Mouse (Mus musculus): Measurements from ENCODE around the gene Smap1.

DNA sequence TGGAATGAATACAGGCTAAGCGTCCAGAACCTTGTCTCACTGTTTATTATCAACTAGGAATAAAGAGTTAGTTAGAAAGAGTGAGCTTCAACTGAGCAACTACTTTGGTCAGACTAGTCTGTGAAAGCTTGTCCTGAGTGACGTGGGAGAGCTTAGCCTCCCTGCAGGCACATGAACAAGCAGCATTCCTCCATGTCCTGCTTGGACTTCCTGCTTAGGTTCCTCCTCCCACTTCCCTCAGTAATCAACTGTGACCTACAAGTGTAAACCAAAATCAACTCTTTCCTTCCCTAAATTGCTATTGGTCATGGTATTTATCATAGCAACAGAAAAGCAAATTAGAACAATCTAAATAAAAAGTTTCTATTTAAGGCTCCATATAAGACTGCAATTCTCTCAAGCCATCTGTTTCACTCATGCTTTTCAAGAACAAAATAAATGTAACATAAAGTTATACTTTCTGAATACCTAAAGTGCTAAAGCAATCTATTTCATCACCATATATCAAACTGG lies 54.7 kb downstream of the Smap1 start:
- TF ChIP-seq POLR2A (IDR thresholded peaks at IDR 0.05; ENCODE audit: extremely low read depth, insufficient read depth, low read length) (no peak), CTCF (IDR thresholded peaks at IDR 0.05; ENCODE audit: extremely low read depth, insufficient read depth, low read length) (no peak)
